Mouse (Mus musculus): ENCODE measurements around the gene Khdc1a. TPM values are rescaled to one million over a fixed set of nuclear protein-coding genes. Genes with fewer than 3 reads are reported as not detected.
"Not testable (repeated sequence)": the region's sequence is repeated elsewhere in the genome, so short reads cannot be mapped to it uniquely, and the experiment has no call there.

Gene Khdc1a
- polyA plus RNA-seq, 1 experiment = not detected

DNA sequence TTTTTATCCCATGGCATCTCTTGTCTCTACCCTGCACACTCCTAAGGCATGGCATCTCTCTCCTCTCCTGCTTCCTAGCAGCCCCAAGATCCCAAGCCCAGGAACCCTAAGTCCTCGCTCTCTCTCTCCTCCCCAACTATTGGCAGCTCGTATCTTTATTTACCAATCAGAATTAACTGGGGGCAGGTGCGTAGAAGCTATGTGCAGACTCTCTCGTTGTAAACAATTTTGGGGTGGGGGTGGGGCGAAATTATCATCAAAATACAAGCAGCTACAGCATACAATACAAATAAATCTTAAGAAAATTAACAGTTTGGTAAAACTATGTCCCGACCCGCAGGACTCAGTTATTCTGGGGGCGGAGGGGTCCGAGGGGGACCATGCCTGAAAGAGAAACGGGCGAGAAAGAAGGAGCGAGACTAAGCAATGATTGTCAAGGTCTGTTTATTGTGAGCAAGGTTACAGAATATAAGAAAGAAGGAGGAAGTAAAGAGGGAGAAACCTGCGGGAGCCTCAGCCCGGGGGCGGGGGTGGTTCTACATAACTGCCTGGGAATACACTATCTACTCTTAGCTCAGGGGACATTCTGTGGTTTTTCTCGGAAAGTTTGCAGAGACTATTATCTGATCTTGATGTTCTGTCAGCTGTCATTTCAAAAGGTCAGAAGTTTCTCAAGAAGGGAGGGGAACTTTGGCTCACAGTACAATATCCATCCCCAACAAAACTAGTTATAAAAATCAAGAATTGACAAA, 16.0 kb upstream of the Khdc1a start:
- H3K27me3 ChIP-seq (ENCODE audit: control insufficient read depth, insufficient read depth, low read length) = no peaks in the 10 kb centered on the region
- H3K4me3 ChIP-seq (ENCODE audit: low read depth, low read length) = no peak overlapping the region
- H3K4me1 ChIP-seq (ENCODE audit: control insufficient read depth, insufficient read depth, insufficient read length, low read length) = peaks cover 2% of the 10 kb centered on the region; the same call in 1 of the 2 replicates
- 0 out of 2 replicates have a peak overlapping the region, but pooled peaks have one; percentile 47 for H3K27ac ChIP-seq (ENCODE audit: insufficient read depth, low read depth, low read length)
- H3K36me3 ChIP-seq (ENCODE audit: control insufficient read depth, insufficient read depth, low read length) = no peaks in the 10 kb centered on the region
- WGBS = 53% methylated on average over 16 of the region's 16 CpGs
- TF ChIP-seq POLR2A (IDR thresholded peaks at IDR 0.05; ENCODE audit: low read depth, low read length) (no peak), CTCF (IDR thresholded peaks at IDR 0.05; ENCODE audit: extremely low read depth, insufficient read length, insufficient replicate concordance, low read depth, low read length) (no peak)

DNA sequence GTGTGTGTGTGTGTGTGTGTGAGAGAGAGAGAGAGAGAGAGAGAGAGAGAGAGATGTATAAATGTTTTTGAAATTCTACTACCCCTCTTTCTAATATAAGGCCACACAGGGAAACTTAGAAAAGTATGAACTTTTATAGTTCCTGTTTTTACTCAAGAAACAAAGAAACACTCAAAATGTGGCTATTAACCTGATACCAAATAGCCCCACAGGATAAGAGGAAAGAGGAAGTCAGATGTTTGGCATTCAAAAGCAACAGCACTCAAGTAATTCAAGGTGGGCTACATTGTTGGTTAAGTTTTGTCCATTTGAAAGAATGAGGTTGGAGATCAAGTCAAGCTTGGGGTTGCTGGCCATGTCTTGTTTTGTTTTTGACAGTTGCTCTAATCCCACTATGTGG, 13.6 kb upstream of the Khdc1a start:
- Histone ChIP-seq H3K36me3 (ENCODE audit: control insufficient read depth, insufficient read depth, low read length) (no peaks in the 10 kb centered on the region), H3K4me3 (ENCODE audit: low read depth, low read length) (no peak overlapping the region), H3K27ac (ENCODE audit: insufficient read depth, low read depth, low read length) (no peak overlapping the region), H3K4me1 (ENCODE audit: control insufficient read depth, insufficient read depth, insufficient read length, low read length) (no peaks in the 10 kb centered on the region), H3K27me3 (ENCODE audit: control insufficient read depth, insufficient read depth, low read length) (no peaks in the 10 kb centered on the region)
- no peak for TF ChIP-seq CTCF (IDR thresholded peaks at IDR 0.05; ENCODE audit: extremely low read depth, insufficient read length, insufficient replicate concordance, low read depth, low read length)
- no peak for TF ChIP-seq POLR2A (IDR thresholded peaks at IDR 0.05; ENCODE audit: low read depth, low read length)

DNA sequence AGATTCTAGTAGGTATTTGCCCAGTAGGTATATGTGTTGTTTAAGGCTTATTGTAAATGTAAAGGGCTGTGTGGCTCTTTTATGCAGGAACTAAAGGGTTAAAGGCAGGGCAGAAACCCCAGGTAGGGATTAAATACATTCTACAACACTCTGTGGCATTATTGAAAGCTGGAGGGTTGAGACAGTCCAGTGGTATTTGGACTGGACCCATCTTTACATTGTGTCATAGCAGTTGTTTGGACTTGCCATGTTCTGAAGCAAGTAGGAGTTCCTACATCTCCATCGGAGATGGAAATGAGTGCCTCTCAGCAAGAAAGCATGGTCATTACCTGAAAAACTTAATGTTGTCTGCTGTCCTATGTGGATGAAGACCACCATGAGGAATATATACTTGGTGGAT, 8.7 kb upstream of the Khdc1a start:
- TF ChIP-seq CTCF (IDR thresholded peaks at IDR 0.05; ENCODE audit: extremely low read depth, insufficient read length, insufficient replicate concordance, low read depth, low read length) (no peak), POLR2A (IDR thresholded peaks at IDR 0.05; ENCODE audit: low read depth, low read length) (no peak)
- Histone ChIP-seq H3K36me3 (ENCODE audit: control insufficient read depth, insufficient read depth, low read length) (no peaks in the 10 kb centered on the region), H3K4me3 (ENCODE audit: low read depth, low read length) (no peak overlapping the region), H3K27me3 (ENCODE audit: control insufficient read depth, insufficient read depth, low read length) (no peaks in the 10 kb centered on the region), H3K27ac (ENCODE audit: insufficient read depth, low read depth, low read length) (no peak overlapping the region), H3K4me1 (ENCODE audit: control insufficient read depth, insufficient read depth, insufficient read length, low read length) (no peaks in the 10 kb centered on the region)
- WGBS = 92% methylated on average over 1 of the region's 1 CpGs

DNA sequence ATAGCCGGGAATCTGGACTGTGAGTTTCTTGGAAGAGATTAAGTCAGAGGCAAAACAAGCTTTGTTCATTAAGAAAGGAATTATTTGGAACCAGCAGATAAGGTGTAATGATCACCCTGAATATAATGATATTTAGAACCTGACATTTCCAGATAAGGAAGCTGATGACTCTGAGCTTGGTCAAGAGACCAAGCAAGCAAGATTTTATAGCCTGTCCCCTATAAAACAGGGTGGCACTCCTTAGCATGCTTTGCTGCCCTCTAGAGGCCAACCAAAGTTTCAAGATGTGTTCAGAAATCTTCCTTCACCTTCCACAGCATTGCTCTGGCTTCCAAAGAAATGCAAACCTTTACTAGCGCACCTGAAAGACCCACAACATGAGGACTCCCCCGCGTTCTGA, 5.2 kb upstream of the Khdc1a start:
- Histone ChIP-seq H3K4me1 (ENCODE audit: control insufficient read depth, insufficient read depth, insufficient read length, low read length) (no peaks in the 10 kb centered on the region), H3K4me3 (ENCODE audit: low read depth, low read length) (no peak overlapping the region), H3K27ac (ENCODE audit: insufficient read depth, low read depth, low read length) (peak overlapping the region; percentile 72), H3K36me3 (ENCODE audit: control insufficient read depth, insufficient read depth, low read length) (no peaks in the 10 kb centered on the region), H3K27me3 (ENCODE audit: control insufficient read depth, insufficient read depth, low read length) (no peaks in the 10 kb centered on the region)
- WGBS = 44% methylated on average over 4 of the region's 4 CpGs
- TF ChIP-seq CTCF (IDR thresholded peaks at IDR 0.05; ENCODE audit: extremely low read depth, insufficient read length, insufficient replicate concordance, low read depth, low read length) (peak; percentile 32; the same call in 1 of the 2 replicates), POLR2A (IDR thresholded peaks at IDR 0.05; ENCODE audit: low read depth, low read length) (no peak)

DNA sequence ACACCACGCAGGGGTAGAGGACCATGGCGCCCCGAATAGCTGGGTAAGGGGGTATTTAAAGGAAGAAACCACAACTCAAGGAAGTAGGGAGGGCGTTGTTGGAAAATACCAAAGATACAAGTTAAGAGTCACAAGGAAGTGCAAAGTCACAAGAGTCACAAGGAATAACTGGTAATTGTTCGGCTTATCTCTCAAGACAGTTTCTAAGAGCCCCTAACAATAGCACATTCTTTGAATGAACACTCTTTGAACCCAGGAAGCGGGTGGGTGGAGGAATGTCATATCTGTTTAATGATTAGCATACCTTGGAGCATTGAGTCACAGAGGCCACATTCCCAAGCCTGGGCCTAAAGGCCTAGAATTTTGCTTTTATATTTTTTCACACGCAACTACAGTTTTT, 4.7 kb upstream of the Khdc1a start:
- H3K27me3 ChIP-seq (ENCODE audit: control insufficient read depth, insufficient read depth, low read length); H3K36me3 ChIP-seq (ENCODE audit: control insufficient read depth, insufficient read depth, low read length); H3K4me1 ChIP-seq (ENCODE audit: control insufficient read depth, insufficient read depth, insufficient read length, low read length); H3K4me3 ChIP-seq (ENCODE audit: low read depth, low read length): not testable (repeated sequence)
- WGBS = 60% methylated on average over 7 of the region's 7 CpGs
- H3K27ac ChIP-seq (ENCODE audit: insufficient read depth, low read depth, low read length) = peak overlapping the region; percentile 72

DNA sequence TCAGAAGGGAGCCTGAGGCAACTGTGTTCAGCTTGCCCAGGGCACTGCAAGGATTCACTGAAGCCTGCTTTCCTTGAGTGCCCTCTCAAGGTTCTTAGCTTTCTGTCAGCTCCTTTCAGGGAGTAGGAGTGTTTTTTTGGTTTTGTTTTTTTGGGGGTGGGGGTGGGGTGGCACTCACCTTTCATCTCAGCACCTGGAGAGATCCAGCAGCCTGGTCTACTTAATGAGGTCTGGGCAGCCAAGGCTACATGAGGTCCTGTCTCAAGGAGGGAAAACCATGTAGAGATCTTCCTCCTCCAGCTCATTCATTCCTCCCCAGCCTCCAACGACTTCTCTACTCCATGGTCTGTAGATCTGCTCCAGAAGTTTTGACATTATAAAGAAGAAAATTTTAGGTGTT, 18.6 kb downstream of the Khdc1a start, which contains the start of gene Khdc1c:
Gene Khdc1c, plus strand, starts transcription at position 301 of the 400 bp plus-strand sequence.
- H3K4me3 ChIP-seq (ENCODE audit: low read depth, low read length); H3K27ac ChIP-seq (ENCODE audit: insufficient read depth, low read depth, low read length); H3K27me3 ChIP-seq (ENCODE audit: control insufficient read depth, insufficient read depth, low read length); H3K4me1 ChIP-seq (ENCODE audit: control insufficient read depth, insufficient read depth, insufficient read length, low read length); H3K36me3 ChIP-seq (ENCODE audit: control insufficient read depth, insufficient read depth, low read length): not testable (repeated sequence)
- WGBS = 71% methylated on average over 1 of the region's 1 CpGs

DNA sequence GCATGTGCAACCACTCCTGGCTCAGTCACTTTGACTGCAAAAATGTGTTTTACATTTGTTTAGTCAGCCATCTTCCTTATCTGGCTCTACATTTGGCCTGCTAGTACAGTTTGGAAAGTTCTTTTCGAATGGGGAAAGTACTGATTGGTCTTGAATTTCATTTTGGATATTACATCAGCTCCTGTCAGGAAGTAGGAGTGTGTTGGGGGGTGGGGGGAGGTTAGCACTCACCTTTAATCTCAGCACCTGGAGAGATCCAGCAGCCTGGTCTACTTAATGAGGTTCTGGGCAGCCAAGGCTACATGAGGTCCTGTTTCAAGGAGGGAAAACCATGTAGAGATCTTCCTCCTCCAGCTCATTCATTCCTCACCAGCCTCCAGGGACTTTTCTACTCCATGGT, 33.8 kb downstream of the Khdc1a start, which contains the start of gene Khdc1b:
Gene Khdc1b, plus strand, starts transcription at position 301 of the 400 bp plus-strand sequence.
- H3K36me3 ChIP-seq (ENCODE audit: control insufficient read depth, insufficient read depth, low read length) = no peaks in the 10 kb centered on the region
- WGBS = 71% methylated on average over 1 of the region's 1 CpGs

More for the DNA sequence above, 33.8 kb downstream of the Khdc1a start, which contains the start of gene Khdc1b:
- no peak for TF ChIP-seq CTCF (IDR thresholded peaks at IDR 0.05; ENCODE audit: extremely low read depth, insufficient read length, insufficient replicate concordance, low read depth, low read length)
- TF ChIP-seq POLR2A (IDR thresholded peaks at IDR 0.05; ENCODE audit: low read depth, low read length) = no peak
- Histone ChIP-seq H3K4me3 (ENCODE audit: low read depth, low read length) (no peak within 1 kb of the TSS), H3K27me3 (ENCODE audit: control insufficient read depth, insufficient read depth, low read length) (no peaks in the 10 kb centered on the region), H3K27ac (ENCODE audit: insufficient read depth, low read depth, low read length) (no peak within 1 kb of the TSS), H3K4me1 (ENCODE audit: control insufficient read depth, insufficient read depth, insufficient read length, low read length) (no peaks in the 10 kb centered on the region)
